Mouse (Mus musculus) bone marrow macrophage, adult 2 months (primary cell): ENCODE results near the gene Tbc1d14.

Experiments
- CTCF ChIP-seq: IDR thresholded peaks from 2 replicates; pipeline ENCODE4 v1.5.1; 2012; ENCODE audit warnings: low read depth, mild to moderate bottlenecking, low read length, moderate library complexity
- POLR2A ChIP-seq: IDR thresholded peaks from 2 replicates; pipeline ENCODE4 v1.6.1; 2012; ENCODE audit warnings: mild to moderate bottlenecking, low read depth, low read length, borderline replicate concordance

DNA sequence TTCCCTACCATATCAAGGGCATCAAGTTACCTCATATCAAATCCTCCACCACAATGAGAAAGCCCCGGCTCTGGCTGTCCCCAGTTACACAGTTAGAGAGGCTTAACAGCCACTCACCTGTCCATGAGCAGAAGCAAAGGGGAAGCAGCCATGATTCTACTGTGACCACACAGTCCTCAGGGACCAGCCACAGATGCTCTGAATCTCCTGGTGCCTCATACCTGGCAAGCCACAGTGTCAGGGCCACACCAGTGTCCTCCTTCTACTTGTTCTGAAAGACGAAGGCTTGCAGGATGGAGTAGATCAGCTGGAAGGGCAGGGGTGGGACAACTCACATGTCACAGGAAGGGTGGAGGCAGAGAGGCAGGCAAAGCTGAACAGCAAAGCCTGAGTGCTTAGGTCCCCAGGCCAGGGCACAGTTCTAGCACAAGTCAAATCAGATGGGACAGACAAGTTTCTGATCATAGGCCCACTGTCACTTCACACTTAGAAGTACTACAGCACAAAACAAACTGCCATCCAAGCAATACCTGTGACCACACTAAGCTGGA, 39.9 kb downstream of the Tbc1d14 start:
- no peak for TF ChIP-seq POLR2A
- TF ChIP-seq CTCF, result no peak
